Mouse (Mus musculus) forebrain, embryonic 11.5 days (tissue): ENCODE results near the gene Mindy2. TPM values are rescaled to one million over a fixed set of nuclear protein-coding genes. Genes with fewer than 3 reads are reported as not detected.
A peak's percentile ranks its signal among the peaks of the same experiment; 100 is the strongest.

Experiments used
- ATAC-seq: fragments of 200-750 bp; cut with Nextera tagmentation; replicated peaks from 2 replicates; pipeline ENCODE4 v1.8.0; 2017; ENCODE audit warnings: moderate TSS enrichment; ENCODE audit not compliant: low FRiP score
- DNase-seq: peaks from one replicate; pipeline ENCODE4 v3.0.0-alpha.2; 2017; ENCODE audit warnings: low spot score
- H3K27ac ChIP-seq: fragments of 300-500 bp; sonication (generic); 2 replicates; pipeline ENCODE4 v1.5.1; 2014; ENCODE audit warnings: low read depth, low read length
- H3K27me3 ChIP-seq: fragments of 300-500 bp; sonication (generic); 2 replicates; pipeline ENCODE4 v1.6.1; 2014; ENCODE audit warnings: mild to moderate bottlenecking, low read length, mixed read lengths; ENCODE audit not compliant: control insufficient read depth, insufficient read depth
- H3K36me3 ChIP-seq: fragments of 300-500 bp; sonication (generic); 2 replicates; pipeline ENCODE4 v1.6.1; 2014; ENCODE audit warnings: mild to moderate bottlenecking, low read length, moderate library complexity, mixed read lengths; ENCODE audit not compliant: control insufficient read depth, insufficient read depth
- H3K4me1 ChIP-seq: fragments of 300-500 bp; sonication (generic); replicated peaks from 2 replicates; pipeline ENCODE4 v1.6.1; 2014; ENCODE audit warnings: low read length, mixed read lengths; ENCODE audit not compliant: control insufficient read depth, insufficient read depth
- H3K4me2 ChIP-seq: fragments of 300-500 bp; sonication (generic); 2 replicates; pipeline ENCODE4 v1.6.1; 2014; ENCODE audit warnings: low read depth, mild to moderate bottlenecking, low read length, moderate library complexity, mixed read lengths; ENCODE audit not compliant: severe bottlenecking
- H3K4me3 ChIP-seq: fragments of 300-500 bp; sonication (generic); 2 replicates; pipeline ENCODE4 v1.5.1; 2014; ENCODE audit warnings: low read depth, low read length
- H3K9ac ChIP-seq: fragments of 300-500 bp; sonication (generic); 2 replicates; pipeline ENCODE4 v1.6.1; 2014; ENCODE audit warnings: low read length
- H3K9me3 ChIP-seq: fragments of 300-500 bp; sonication (generic); 2 replicates; pipeline ENCODE4 v1.6.1; 2016; ENCODE audit warnings: low read length, mixed read lengths; ENCODE audit not compliant: control insufficient read depth
- WGBS: fragments of 180-500 bp; shearing (Covaris S2); extraction: QIAGEN DNeasy Blood & Tissue Kit; methylation state at CpG from one replicate; pipeline ENCODE4 v1.1.7; 2014; 5-methylcytosine and 5-hydroxymethylcytosine counted together
- polyA plus RNA-seq: library from polyadenylated mRNA; unstranded; fragments of >200 nt; fragmentation: Nextera tagmentation; extraction: Ambion mirVana; gene quantifications from 2 replicates; pipeline ENCODE4 v1.2.1, GENCODE M21; 2014

Mindy2 gene
- polyA plus RNA-seq, 1 experiment from 2014 or later, result 11.5 TPM

DNA sequence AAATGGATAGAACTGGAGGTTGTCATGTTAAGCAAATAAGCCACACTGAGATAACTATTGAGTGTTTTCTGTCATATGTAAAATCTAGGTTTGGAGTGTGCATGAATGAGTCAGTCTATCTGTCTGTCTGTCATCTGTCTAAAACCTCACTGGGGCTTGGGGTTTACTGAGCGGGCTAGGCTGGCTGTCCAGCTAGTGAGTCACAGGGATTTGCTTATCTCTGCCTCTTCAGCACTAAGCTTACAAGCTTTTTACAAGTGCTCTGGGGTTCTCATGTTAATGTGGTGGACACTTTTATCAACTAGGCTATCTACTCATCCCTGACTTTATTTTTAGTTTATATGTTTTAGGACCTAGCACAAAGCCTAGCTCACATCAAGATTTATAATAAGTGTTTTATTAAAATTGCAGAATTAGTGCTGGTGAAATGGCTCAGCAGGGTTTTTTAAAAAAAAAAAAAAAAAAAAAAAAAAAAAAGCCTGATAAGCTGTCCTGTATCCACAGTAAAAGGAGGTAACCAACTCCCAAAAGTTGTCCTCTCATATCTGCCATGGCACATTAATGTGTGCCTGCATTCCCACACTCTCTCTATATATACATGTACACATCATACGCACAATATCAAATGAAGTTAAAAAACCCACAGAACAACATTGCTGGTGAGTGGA lies 31.5 kb upstream of the Mindy2 start:
- Histone ChIP-seq H3K27me3 (no peaks in the 10 kb centered on the region), H3K4me2 (no peak overlapping the region), H3K4me1 (no peaks in the 10 kb centered on the region), H3K9ac (no peak overlapping the region), H3K36me3 (no peaks in the 10 kb centered on the region), H3K9me3 (no peaks in the 10 kb centered on the region), H3K27ac (no peak overlapping the region), H3K4me3 (no peak overlapping the region)
- ATAC-seq, result no peak
- no peak for DNase-seq
- WGBS, result 96% methylated on average over 2 of the region's 2 CpGs

DNA sequence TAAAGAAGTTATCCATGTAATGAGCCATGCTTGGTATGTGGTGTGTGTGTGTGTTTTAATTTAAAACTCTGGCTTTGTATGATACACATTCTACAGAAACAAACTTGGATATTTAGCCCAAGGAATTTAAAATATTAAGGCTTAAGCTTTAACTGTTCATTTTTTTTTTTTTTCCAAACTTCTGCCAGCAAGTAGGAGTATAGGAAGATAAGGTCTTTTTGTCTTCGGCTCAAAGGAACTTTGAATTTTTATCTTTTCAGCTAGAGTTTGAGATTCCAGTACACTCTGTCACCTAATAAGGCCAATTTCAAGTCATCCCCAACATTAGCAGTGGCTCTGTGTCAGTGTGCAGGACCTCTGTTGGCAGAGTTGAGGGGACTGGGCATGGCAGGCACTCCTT lies 25.2 kb upstream of the Mindy2 start:
- H3K27ac ChIP-seq, result no peak overlapping the region
- ATAC-seq, result no peak
- no peaks in the 10 kb centered on the region for H3K27me3 ChIP-seq
- H3K4me1 ChIP-seq, result no peaks in the 10 kb centered on the region; the same call in 1 of the 2 replicates
- DNase-seq, result no peak
- no peak overlapping the region for H3K4me2 ChIP-seq
- no peak overlapping the region for H3K4me3 ChIP-seq
- 83% methylated on average over 1 of the region's 1 CpGs for WGBS
- no peaks in the 10 kb centered on the region for H3K9me3 ChIP-seq
- H3K9ac ChIP-seq, result no peak overlapping the region
- no peaks in the 10 kb centered on the region for H3K36me3 ChIP-seq

DNA sequence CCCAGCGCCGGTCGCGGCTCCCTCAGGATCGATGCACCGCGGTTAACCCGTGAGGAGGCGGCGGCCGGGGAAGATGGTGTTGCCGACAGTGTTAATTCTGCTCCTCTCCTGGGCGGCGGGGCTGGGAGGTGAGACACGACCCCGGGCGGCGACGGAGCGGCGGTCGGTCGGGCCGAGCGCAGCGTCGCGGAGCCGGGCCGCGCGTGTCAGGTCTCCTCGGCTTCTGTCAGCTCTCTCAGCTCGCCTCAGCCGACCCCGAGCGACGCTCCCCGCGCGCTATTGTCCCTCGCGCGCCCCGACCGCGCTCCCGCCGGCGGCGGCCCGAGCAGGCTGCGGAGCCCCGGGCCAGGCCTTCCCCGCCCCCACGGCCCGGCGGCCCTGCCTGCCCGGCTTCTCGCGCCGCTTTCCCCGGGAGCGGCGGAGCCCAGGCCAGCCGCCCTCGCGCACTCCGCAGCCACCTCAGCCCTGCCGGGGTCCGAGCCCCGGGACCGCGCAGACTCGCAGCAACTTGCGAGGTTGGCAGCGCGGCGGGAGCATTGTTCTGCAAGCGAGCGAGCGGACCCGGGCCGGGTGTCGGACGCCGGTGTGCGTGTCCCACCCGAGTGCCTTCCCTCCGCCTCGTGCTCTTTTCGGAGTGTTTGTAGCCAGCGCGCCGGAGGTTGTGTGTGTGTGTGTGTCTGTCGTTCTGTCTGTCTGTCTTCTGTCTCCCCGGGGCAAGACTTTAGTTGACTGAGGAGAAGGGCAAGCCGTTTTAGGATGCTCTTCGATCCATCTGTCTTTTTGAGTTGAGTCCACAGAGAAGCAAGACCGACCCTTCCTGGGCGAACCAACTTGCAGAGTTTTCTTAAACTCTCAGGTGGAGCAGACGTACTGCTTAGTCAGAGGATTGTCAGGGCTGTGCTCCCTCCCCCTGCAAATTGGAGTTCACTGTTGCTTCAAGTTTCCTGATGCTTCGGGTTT lies 22.4 kb upstream of the Mindy2 start:
- H3K9ac ChIP-seq, result peak overlapping the region; percentile 92
- H3K4me3 ChIP-seq, result peak overlapping the region; percentile 96
- peak overlapping the region; percentile 95 for H3K27ac ChIP-seq
- H3K9me3 ChIP-seq, result no peaks in the 10 kb centered on the region
- H3K4me2 ChIP-seq, result peak overlapping the region; percentile 45
- no peaks in the 10 kb centered on the region for H3K36me3 ChIP-seq
- ATAC-seq (no peak; the same call in none of the 2 replicates), DNase-seq (peak; percentile 86)
- no peaks in the 10 kb centered on the region for H3K27me3 ChIP-seq
- no peaks in the 10 kb centered on the region; the same call in 1 of the 2 replicates for H3K4me1 ChIP-seq
- under 1% methylated on average over 71 of the region's 103 CpGs for WGBS

DNA sequence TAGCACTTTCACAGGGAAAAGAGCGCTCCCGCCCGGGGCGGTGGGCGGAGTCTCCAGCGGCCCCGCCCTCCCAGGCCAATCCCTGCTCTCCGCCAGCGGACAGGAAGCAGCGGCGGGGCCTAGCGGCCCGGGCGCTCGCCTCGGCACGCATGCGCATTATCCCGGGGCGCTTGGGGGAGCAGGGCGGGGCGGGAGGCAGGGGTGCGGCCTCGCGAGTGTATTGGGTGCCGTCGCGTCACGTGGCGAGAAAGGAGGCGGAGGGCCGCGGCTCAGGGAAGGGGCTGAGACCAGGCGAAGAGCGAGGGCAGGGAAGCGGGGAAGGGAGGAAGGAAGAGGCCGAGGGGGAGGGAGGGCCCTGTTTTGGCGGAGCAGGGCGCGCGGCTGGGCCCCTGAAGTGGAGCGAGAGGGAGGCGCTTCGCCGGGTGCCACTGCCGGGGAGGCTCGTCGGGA lies 21.7 kb upstream of the Mindy2 start, which contains the start of gene Adam10:
TSS of gene Adam10 (plus strand) at position 316 of the 450 bp plus-strand sequence.
- Histone ChIP-seq H3K4me2 (peak within 1 kb of the TSS; percentile 56), H3K27me3 (no peaks in the 10 kb centered on the region)
- under 1% methylated on average over 44 of the region's 48 CpGs for WGBS

DNA sequence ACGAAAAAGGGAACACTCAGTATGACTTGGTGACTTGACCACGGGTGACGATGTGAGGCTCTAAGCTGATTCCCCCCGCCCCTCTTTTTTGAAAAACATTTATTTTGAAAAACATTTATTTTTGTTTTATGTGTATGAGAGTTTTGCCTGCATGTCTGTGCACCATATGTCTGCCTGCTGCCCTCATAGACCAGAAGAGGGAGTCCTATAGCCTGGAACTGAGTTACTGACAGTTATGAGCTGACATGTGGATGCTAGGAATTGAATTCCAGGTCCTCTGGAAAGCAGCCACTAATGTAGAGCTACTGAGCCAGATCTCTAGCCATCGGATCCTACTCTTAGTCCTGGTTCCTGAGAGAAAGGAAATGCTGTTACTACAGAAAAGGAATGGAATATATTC lies 19.0 kb upstream of the Mindy2 start:
- no peak overlapping the region for H3K9ac ChIP-seq
- H3K36me3 ChIP-seq, result no peaks in the 10 kb centered on the region
- no peak overlapping the region for H3K4me2 ChIP-seq
- DNase-seq (no peak), ATAC-seq (no peak)
- H3K4me1 ChIP-seq, result no peaks in the 10 kb centered on the region
- no peak overlapping the region for H3K4me3 ChIP-seq
- H3K27ac ChIP-seq, result no peak overlapping the region
- WGBS, result 91% methylated on average over 5 of the region's 5 CpGs
- H3K27me3 ChIP-seq, result no peaks in the 10 kb centered on the region
- H3K9me3 ChIP-seq, result no peaks in the 10 kb centered on the region

More for the DNA sequence above, 21.7 kb upstream of the Mindy2 start, which contains the start of gene Adam10:
- Histone ChIP-seq H3K9me3 (no peaks in the 10 kb centered on the region), H3K36me3 (no peaks in the 10 kb centered on the region), H3K9ac (peak within 1 kb of the TSS; percentile 92), H3K4me1 (no peaks in the 10 kb centered on the region; the same call in 1 of the 2 replicates), H3K4me3 (peak within 1 kb of the TSS; percentile 96), H3K27ac (peak within 1 kb of the TSS; percentile 95)
- peak; percentile 100 for DNase-seq
- ATAC-seq, result peak; percentile 99

DNA sequence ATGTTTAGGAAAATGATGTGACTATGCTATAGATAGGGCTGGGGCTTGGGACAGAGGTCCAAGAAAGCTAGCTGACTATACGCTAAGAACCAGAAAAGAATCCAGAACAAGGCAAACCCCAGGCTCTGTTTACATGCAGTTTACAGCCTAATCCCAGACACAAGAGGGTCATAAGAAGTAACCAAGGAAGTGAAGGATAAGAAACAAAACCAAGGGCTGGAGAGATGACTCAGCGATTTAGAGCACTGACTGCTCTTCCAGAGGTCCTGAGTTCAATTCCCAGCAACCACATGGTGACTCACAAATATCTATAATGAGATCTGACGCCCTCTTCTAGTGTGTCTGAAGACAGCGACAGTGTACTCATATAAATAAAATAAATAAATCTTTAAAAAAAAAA lies 18.1 kb upstream of the Mindy2 start:
- no peaks in the 10 kb centered on the region for H3K27me3 ChIP-seq
- H3K4me1 ChIP-seq, result no peaks in the 10 kb centered on the region
- ATAC-seq (no peak), DNase-seq (no peak)
- no peaks in the 10 kb centered on the region for H3K36me3 ChIP-seq
- no peak overlapping the region for H3K4me3 ChIP-seq
- H3K9ac ChIP-seq, result no peak overlapping the region
- H3K27ac ChIP-seq, result no peak overlapping the region
- H3K4me2 ChIP-seq, result no peak overlapping the region
- 78% methylated on average over 4 of the region's 4 CpGs for WGBS
- H3K9me3 ChIP-seq, result no peaks in the 10 kb centered on the region

DNA sequence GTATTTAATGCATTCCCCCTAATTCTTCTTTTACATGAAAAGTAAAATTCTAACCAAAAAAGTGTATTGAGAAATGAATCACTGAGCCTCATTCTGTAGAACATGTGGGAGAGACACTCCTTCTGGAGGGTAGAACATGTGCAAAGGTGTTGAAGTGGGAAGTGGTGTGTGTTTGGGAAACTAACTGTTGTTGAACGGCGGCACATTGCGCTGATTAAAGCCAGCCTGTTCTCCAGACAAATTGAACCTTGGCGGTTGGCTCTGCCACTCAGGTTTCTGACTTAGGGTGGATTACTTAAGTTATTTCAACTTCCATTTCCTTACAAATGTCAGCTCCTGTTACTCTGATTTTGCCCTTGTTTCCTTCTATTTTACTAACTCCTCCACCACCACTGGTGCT lies 16.7 kb upstream of the Mindy2 start:
- Histone ChIP-seq H3K4me1 (no peaks in the 10 kb centered on the region), H3K9ac (no peak overlapping the region), H3K36me3 (no peaks in the 10 kb centered on the region), H3K9me3 (no peaks in the 10 kb centered on the region), H3K27ac (no peak overlapping the region), H3K27me3 (no peaks in the 10 kb centered on the region), H3K4me2 (no peak overlapping the region), H3K4me3 (no peak overlapping the region)
- ATAC-seq (no peak), DNase-seq (no peak)
- 90% methylated on average over 4 of the region's 4 CpGs for WGBS

DNA sequence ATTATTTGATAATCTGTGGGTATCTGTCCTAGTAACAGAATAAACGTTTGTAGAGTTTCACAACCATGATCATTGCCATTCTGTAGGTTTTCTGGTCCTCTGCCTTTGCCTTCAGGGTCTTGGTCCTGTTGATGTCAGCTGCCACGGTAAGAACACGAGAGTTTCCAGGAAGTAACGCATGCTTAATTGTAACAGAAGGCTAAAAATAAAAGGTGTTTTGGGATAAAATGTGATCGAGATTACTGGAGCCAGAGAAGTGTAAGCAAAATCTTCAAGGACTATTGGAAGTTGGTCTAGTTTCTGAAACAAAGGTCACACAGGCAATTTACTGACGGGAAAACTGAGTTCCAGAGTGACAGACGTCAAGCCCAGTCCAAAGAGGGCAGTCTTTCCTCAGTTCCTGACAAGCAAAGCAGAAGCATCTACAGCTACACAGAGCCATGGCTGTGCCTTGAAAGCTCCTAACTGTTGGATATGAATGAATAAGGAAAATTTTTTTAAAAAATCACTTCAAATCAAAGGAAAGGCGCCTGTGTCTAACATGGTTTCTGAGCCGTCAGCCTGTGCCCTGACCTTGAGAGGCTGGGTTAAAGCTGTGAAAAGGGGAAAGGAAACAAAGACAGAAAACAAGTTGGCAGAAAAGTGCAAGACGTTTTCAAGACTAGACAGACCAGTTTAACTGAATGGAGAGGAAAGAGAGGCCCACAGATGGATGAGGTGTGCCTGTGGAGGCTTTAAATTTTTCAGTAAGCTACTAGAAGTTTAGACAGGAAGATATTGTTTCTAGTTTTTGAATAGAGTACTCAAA lies 15.0 kb upstream of the Mindy2 start:
- Histone ChIP-seq H3K27me3 (no peaks in the 10 kb centered on the region), H3K9ac (no peak overlapping the region), H3K4me2 (no peak overlapping the region), H3K9me3 (no peaks in the 10 kb centered on the region), H3K4me1 (no peaks in the 10 kb centered on the region), H3K27ac (no peak overlapping the region), H3K36me3 (no peaks in the 10 kb centered on the region), H3K4me3 (no peak overlapping the region)
- ATAC-seq, result no peak
- 58% methylated on average over 10 of the region's 10 CpGs for WGBS
- no peak for DNase-seq
